Mouse (Mus musculus) frontal cortex, postnatal 14 days (tissue): ENCODE results near the gene Celf2.

ENCODE experiments used
- DNase-seq, 2 experiments: peaks; one replicate each; pipeline ENCODE4 v3.0.0; 2022; ENCODE audit warnings: low spot score in 2 of 2

The Celf2 gene

GRCm38 (mm10) chr2:6547139-6547664 lies 962.2 kb downstream of the Celf2 start:
- DNase-seq: no peak

GRCm38 (mm10) chr2:6546462-6547138 lies 962.8 kb downstream of the Celf2 start:
- no peak for DNase-seq

GRCm38 (mm10) chr2:6545127-6545931 lies 964.0 kb downstream of the Celf2 start:
- no peak for DNase-seq

GRCm38 (mm10) chr2:6543650-6544049 lies 965.7 kb downstream of the Celf2 start:
- peak in 1 of 2 experiments; percentile 3 for DNase-seq

GRCm38 (mm10) chr2:6542556-6543180 lies 966.7 kb downstream of the Celf2 start:
- DNase-seq: no peak

- DNase-seq: no peak
These were observed 968.5 kb downstream of the Celf2 start for GRCm38 (mm10) chr2:6540825-6541224.

GRCm38 (mm10) chr2:6540092-6540491 lies 969.3 kb downstream of the Celf2 start:
- no peak for DNase-seq

GRCm38 (mm10) chr2:6538500-6538899 lies 970.9 kb downstream of the Celf2 start:
- DNase-seq: no peak

GRCm38 (mm10) chr2:6538031-6538430 lies 971.3 kb downstream of the Celf2 start:
- DNase-seq: no peak

GRCm38 (mm10) chr2:6537326-6537725 lies 972.0 kb downstream of the Celf2 start:
- DNase-seq: no peak

- DNase-seq: no peak
These were observed 973.0 kb downstream of the Celf2 start for GRCm38 (mm10) chr2:6536372-6536771.

GRCm38 (mm10) chr2:6532341-6532740 lies 977.0 kb downstream of the Celf2 start:
- DNase-seq: no peak

- DNase-seq: no peak
These were observed 981.3 kb downstream of the Celf2 start for GRCm38 (mm10) chr2:6528076-6528475.

- DNase-seq: no peak
These were observed 982.5 kb downstream of the Celf2 start for GRCm38 (mm10) chr2:6526825-6527224.

GRCm38 (mm10) chr2:6526311-6526710 lies 983.1 kb downstream of the Celf2 start:
- no peak for DNase-seq

- no peak for DNase-seq
These were observed 985.5 kb downstream of the Celf2 start for GRCm38 (mm10) chr2:6523924-6524300.

- DNase-seq: no peak
These were observed 986.0 kb downstream of the Celf2 start for GRCm38 (mm10) chr2:6523261-6523923.

GRCm38 (mm10) chr2:6522411-6522810 lies 987.0 kb downstream of the Celf2 start:
- DNase-seq: no peak

GRCm38 (mm10) chr2:6513176-6513575 lies 996.2 kb downstream of the Celf2 start:
- DNase-seq: no peak

- DNase-seq: no peak
These were observed 1002.3 kb downstream of the Celf2 start for GRCm38 (mm10) chr2:6507071-6507470.

GRCm38 (mm10) chr2:6505979-6506811 lies 1003.2 kb downstream of the Celf2 start:
- DNase-seq: no peak
